Mouse (Mus musculus) midbrain, postnatal 0 days (tissue): ENCODE measurements around the gene Mrnip. TPM values are rescaled to one million over a fixed set of nuclear protein-coding genes. Genes with fewer than 3 reads are reported as not detected.
A peak's percentile ranks its signal among the peaks of the same experiment; 100 is the strongest.

Experiments
- ATAC-seq: fragments of 200-750 bp; cut with Nextera tagmentation; 2 replicates; pipeline ENCODE4 v1.8.0; 2017; ENCODE audit warnings: moderate number of reproducible peaks, mild to moderate bottlenecking, moderate TSS enrichment, moderate library complexity; ENCODE audit not compliant: low FRiP score
- DNase-seq: peaks from one replicate; pipeline ENCODE4 v3.0.0-alpha.2; 2015; ENCODE audit warnings: low spot score
- H3K27ac ChIP-seq: fragments of 300-500 bp; sonication (generic); 2 replicates; pipeline ENCODE4 v1.5.1; 2014; ENCODE audit warnings: low read depth, mild to moderate bottlenecking, low read length, mixed read lengths
- H3K27me3 ChIP-seq: fragments of 300-500 bp; sonication (generic); 2 replicates; pipeline ENCODE4 v1.6.1; 2014; ENCODE audit warnings: low read length, control low read depth, mixed read lengths; ENCODE audit not compliant: insufficient read depth
- H3K36me3 ChIP-seq: fragments of 300-500 bp; sonication (generic); 2 replicates; pipeline ENCODE4 v1.6.1; 2014; ENCODE audit warnings: low read length, control low read depth, mixed read lengths; ENCODE audit not compliant: insufficient read depth
- H3K4me1 ChIP-seq: fragments of 300-500 bp; sonication (generic); 2 replicates; pipeline ENCODE4 v1.6.1; 2014; ENCODE audit warnings: mild to moderate bottlenecking, control low read depth, antibody characterized with exemption, low read length, mixed read lengths; ENCODE audit not compliant: insufficient read depth
- H3K4me2 ChIP-seq: fragments of 300-500 bp; sonication (generic); 2 replicates; pipeline ENCODE4 v1.6.1; 2014; ENCODE audit warnings: low read depth, mild to moderate bottlenecking, low read length, mixed read lengths; ENCODE audit not compliant: poor library complexity, severe bottlenecking
- H3K4me3 ChIP-seq: fragments of 300-500 bp; sonication (generic); 2 replicates; pipeline ENCODE4 v1.5.1; 2014; ENCODE audit warnings: low read depth, mild to moderate bottlenecking, low read length, moderate library complexity
- H3K9ac ChIP-seq: fragments of 300-500 bp; sonication (generic); replicated peaks from 2 replicates; pipeline ENCODE4 v1.6.1; 2014; ENCODE audit warnings: mild to moderate bottlenecking, low read length, moderate library complexity, mixed read lengths; ENCODE audit not compliant: poor library complexity, severe bottlenecking
- H3K9me3 ChIP-seq: fragments of 300-500 bp; sonication (generic); 2 replicates; pipeline ENCODE4 v1.6.1; 2016; ENCODE audit warnings: low read length, control low read depth
- CTCF ChIP-seq: IDR thresholded peaks from 2 replicates; pipeline ENCODE4 v1.5.1; 2016; ENCODE audit warnings: antibody characterized with exemption, mild to moderate bottlenecking
- WGBS: fragments of 180-500 bp; shearing (Covaris S2); extraction: QIAGEN DNeasy Blood & Tissue Kit; methylation state at CpG from one replicate; pipeline ENCODE4 v1.1.7; 2014; 5-methylcytosine and 5-hydroxymethylcytosine counted together
- polyA plus RNA-seq: library from polyadenylated mRNA; unstranded; fragments of >200 nt; fragmentation: Nextera tagmentation; extraction: Ambion mirVana; gene quantifications from 2 replicates; pipeline ENCODE4 v1.2.1, GENCODE M21; 2015
- total RNA-seq: library from RNA; depleted of rRNA; stranded (reverse); fragments of >200 nt; gene quantifications from 2 replicates; pipeline ENCODE4 v1.2.3, GENCODE M21; 2014

Gene Mrnip
- total and polyA plus RNA-seq, 2 experiments from 2014 or later: 37.9 to 41.3 TPM

GRCm38 (mm10) chr11:50214631-50215030, 40.4 kb downstream of the Mrnip start:
- H3K9ac ChIP-seq: no peak overlapping the region
- 0 out of 2 replicates have a peak, but pooled peaks cover 3% of the 10 kb centered on the region for H3K4me1 ChIP-seq
- peak; percentile 19; the same call in 1 of the 2 replicates for TF ChIP-seq CTCF
- WGBS: 93% methylated on average over 6 of the region's 6 CpGs
- no peaks in the 10 kb centered on the region for H3K27me3 ChIP-seq
- H3K36me3 ChIP-seq: 0 out of 2 replicates have a peak, but pooled peaks cover 4% of the 10 kb centered on the region
- H3K27ac ChIP-seq: no peak overlapping the region
- DNase-seq: no peak
- no peak for ATAC-seq
- H3K4me2 ChIP-seq: no peak overlapping the region
- no peak overlapping the region for H3K4me3 ChIP-seq
- no peaks in the 10 kb centered on the region for H3K9me3 ChIP-seq

- Histone ChIP-seq H3K27ac (peak overlapping the region; percentile 55; the same call in 1 of the 2 replicates), H3K4me2 (no peak overlapping the region), H3K4me3 (no peak overlapping the region), H3K4me1 (0 out of 2 replicates have a peak, but pooled peaks cover 3% of the 10 kb centered on the region), H3K27me3 (no peaks in the 10 kb centered on the region), H3K9me3 (no peaks in the 10 kb centered on the region), H3K36me3 (0 out of 2 replicates have a peak, but pooled peaks cover 4% of the 10 kb centered on the region), H3K9ac (no peak overlapping the region)
- no peak for ATAC-seq
- WGBS: 18% methylated on average over 9 of the region's 9 CpGs
- TF ChIP-seq CTCF: no peak
- no peak for DNase-seq
These were observed 41.4 kb downstream of the Mrnip start for GRCm38 (mm10) chr11:50215633-50216032.

GRCm38 (mm10) chr11:50216724-50217366, 42.6 kb downstream of the Mrnip start:
- no peaks in the 10 kb centered on the region for H3K27me3 ChIP-seq
- ATAC-seq (no peak), DNase-seq (no peak)
- no peaks in the 10 kb centered on the region for H3K4me1 ChIP-seq
- no peak overlapping the region for H3K4me2 ChIP-seq
- 82% methylated on average over 4 of the region's 4 CpGs for WGBS
- H3K9me3 ChIP-seq: no peaks in the 10 kb centered on the region
- H3K4me3 ChIP-seq: no peak overlapping the region
- H3K9ac ChIP-seq: no peak overlapping the region
- H3K36me3 ChIP-seq: 0 out of 2 replicates have a peak, but pooled peaks cover 4% of the 10 kb centered on the region
- H3K27ac ChIP-seq: no peak overlapping the region
- no peak for TF ChIP-seq CTCF

GRCm38 (mm10) chr11:50217811-50218210, 43.6 kb downstream of the Mrnip start:
- no peak overlapping the region for H3K9ac ChIP-seq
- H3K27me3 ChIP-seq: no peaks in the 10 kb centered on the region
- TF ChIP-seq CTCF: no peak
- DNase-seq (no peak), ATAC-seq (no peak)
- no peaks in the 10 kb centered on the region for H3K9me3 ChIP-seq
- H3K4me2 ChIP-seq: no peak overlapping the region
- H3K27ac ChIP-seq: no peak overlapping the region
- no peak overlapping the region for H3K4me3 ChIP-seq
- no peaks in the 10 kb centered on the region for H3K4me1 ChIP-seq
- H3K36me3 ChIP-seq: 0 out of 2 replicates have a peak, but pooled peaks cover 4% of the 10 kb centered on the region
- 58% methylated on average over 4 of the region's 4 CpGs for whole genome bisulfite sequencing

GRCm38 (mm10) chr11:50219833-50220232, 45.6 kb downstream of the Mrnip start:
- no peaks in the 10 kb centered on the region for H3K27me3 ChIP-seq
- ATAC-seq: no peak

GRCm38 (mm10) chr11:50222559-50223276, 48.5 kb downstream of the Mrnip start:
- Histone ChIP-seq H3K27ac (no peak overlapping the region), H3K36me3 (0 out of 2 replicates have a peak, but pooled peaks cover 4% of the 10 kb centered on the region), H3K4me2 (peak overlapping the region; percentile 95), H3K9me3 (no peaks in the 10 kb centered on the region), H3K27me3 (no peaks in the 10 kb centered on the region), H3K4me3 (no peak overlapping the region), H3K4me1 (peaks cover 23% of the 10 kb centered on the region), H3K9ac (0 out of 2 replicates have a peak overlapping the region, but pooled peaks have one; percentile 0)
- no peak for DNase-seq
- WGBS: 45% methylated on average over 7 of the region's 7 CpGs
- no peak for TF ChIP-seq CTCF
- no peak for ATAC-seq

More at GRCm38 (mm10) chr11:50219833-50220232, 45.6 kb downstream of the Mrnip start:
- H3K9ac ChIP-seq: no peak overlapping the region
- no peak overlapping the region for H3K27ac ChIP-seq
- 54% methylated on average over 2 of the region's 2 CpGs for WGBS
- H3K4me3 ChIP-seq: no peak overlapping the region
- H3K4me2 ChIP-seq: no peak overlapping the region
- no peaks in the 10 kb centered on the region for H3K9me3 ChIP-seq
- TF ChIP-seq CTCF: peak; percentile 27
- peaks cover 8% of the 10 kb centered on the region for H3K4me1 ChIP-seq
- 0 out of 2 replicates have a peak, but pooled peaks cover 4% of the 10 kb centered on the region for H3K36me3 ChIP-seq
- no peak for DNase-seq
